Mouse (Mus musculus) cerebellum, adult 9-11 months (tissue): ENCODE data around the gene Hacd1.
A peak's percentile ranks its signal among the peaks of the same experiment; 100 is the strongest.
"Not testable (repeated sequence)": the region's sequence is repeated elsewhere in the genome, so short reads cannot be mapped to it uniquely, and the experiment has no call there.

Experiments
- DNase-seq: peaks from one replicate; pipeline ENCODE4 v3.0.0; 2022

Gene Hacd1

DNA sequence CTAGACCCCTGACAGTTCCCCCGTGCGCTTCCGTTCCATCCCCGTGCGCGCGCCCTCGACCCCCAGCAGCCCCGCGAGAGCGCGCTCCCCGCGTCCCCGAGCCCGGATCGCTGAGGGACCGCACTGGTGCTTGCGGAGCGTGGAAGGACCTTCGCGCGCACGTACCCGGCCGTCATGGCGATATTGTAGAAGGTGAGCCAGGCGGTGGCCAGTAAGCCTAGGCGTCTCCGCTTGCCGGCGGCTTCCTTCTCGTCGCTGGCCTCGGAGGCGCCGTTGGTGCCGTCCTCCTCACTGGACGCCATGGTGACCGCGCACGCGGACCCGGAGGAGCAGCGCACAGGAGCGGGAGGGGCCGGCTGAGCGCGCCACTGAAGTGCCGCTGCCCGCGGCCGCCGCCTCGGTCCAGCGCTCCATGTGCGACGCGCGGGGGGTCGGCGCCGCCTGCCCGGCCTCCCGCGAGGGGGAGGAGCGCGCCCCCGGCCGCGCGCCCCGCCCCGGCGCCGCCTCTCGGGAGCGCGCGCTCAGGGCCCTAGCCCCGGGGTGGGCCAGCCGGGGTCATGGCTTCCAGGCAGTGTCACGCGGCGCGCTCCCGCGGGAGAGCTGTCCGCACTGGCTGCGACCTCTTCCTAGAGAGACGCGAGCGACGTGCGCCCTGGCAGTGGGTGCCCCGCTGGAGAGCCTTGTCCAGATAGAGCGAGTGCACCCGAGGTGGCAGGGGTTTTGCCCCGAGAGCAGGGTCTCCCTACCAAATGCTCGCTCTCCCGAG lies at the start of gene Hacd1:
Hacd1 (minus strand) TSS at position 570 of the 766 bp plus-strand sequence.
- DNase-seq: peak; percentile 89

DNA sequence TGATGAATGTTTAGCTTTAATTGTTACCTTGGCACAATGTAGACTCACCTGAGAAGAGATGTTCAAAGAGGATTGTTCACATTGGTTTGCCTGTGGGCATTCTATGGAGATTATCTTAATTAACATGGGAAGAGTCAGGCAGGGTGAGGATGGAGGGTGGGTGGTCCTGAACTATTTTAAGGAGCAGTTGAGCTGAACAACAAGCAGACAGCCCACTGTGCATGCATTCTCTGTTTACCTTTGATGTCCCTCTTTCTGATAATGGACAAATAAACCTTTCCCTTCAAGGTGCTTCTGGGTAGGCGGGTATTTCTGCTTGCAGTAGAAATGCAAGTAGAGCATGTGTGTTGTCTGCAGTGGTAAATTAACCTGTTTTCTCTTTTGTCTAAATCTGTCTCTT lies 48.0 kb upstream of the Hacd1 start:
- no peak for DNase-seq

DNA sequence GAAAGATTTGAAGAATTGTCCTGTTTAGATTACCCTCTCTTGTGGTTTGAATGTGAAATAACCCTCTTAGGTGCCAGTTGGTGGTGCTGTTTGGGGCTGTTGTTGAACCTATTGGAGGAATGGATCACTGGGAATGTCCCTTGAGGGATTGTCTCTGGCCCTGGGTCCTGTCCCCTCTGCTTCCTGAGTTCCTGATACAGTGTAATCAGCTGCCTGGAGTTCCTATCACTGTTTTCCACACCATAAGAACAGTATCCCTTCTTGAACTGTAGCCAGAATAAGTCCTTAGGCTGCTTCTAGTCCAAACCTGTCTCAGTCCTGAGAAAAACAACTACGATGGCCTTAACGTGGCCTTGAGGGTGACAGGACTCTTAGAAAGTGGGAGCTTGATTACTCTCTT lies 46.7 kb upstream of the Hacd1 start:
- no peak for DNase-seq

DNA sequence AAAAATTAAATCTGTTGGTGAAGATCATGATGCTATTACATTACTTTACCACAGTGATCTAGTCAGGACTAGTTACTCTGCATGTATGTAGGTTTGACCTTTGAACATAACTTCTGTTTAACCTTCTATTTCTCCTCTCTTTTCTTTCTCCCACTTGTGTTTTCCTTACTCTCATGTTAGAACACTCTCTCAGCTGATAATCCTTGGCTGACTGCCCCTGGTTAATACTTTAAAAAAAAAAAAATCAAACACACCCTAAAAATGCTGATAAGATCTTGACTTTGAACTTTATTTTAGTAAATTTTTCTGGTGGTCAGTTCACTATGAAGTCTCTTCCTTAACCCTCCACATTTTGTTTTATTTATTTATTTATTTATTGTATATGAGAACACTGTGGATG lies 44.6 kb upstream of the Hacd1 start:
- no peak for DNase-seq

DNA sequence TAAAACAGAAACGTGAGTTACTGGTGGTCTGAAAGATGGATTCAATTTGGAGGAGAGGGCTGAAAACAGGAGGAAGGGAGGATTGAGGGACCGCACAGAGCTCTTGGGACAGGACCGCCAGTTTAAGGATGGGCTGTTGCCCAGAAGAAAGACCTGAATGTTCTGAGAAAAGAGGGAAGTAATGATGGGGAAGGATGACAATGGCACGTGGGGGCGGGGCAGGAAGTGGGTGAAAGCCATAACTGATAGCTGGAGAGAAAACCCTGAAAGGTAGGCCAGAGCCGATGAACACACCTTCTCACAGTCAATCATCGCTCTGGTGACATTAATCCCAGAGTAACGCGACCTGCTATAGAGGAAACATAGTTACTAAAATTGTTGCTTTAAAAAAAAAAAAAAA lies 22.6 kb upstream of the Hacd1 start:
- DNase-seq: not testable (repeated sequence)

DNA sequence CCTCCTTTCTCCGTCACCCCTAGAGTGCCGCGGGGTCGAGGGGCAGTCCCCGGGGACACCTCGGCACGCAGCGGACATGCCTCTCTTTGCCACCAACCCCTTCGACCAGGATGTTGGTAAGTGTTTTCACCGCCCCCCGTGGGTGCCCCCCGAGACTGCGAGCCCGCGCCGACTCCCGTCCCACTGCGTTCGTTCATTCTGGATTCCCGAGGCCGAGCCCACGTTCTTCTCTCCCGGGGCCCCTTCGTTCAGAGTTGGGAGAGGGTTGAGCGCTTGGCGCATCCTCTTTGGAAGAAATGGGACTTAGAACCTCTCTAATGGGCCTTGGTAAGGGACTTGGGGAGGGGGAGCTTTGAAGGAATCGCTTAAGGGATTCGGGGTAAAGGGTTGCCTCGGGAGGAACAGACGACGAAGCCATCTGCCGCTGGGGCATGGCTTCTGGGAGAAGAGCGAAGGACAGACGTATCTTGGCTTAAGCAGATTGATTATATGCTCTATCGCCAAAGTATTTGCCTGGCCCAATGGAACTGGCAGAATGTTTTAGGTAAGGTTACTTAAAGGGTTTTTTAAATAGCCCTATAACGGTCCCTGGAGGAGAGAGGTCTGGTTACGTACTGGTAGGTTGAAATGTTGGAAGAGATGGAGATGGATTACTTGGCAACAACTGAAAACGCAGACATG lies 18.4 kb upstream of the Hacd1 start:
- DNase-seq: no peak

DNA sequence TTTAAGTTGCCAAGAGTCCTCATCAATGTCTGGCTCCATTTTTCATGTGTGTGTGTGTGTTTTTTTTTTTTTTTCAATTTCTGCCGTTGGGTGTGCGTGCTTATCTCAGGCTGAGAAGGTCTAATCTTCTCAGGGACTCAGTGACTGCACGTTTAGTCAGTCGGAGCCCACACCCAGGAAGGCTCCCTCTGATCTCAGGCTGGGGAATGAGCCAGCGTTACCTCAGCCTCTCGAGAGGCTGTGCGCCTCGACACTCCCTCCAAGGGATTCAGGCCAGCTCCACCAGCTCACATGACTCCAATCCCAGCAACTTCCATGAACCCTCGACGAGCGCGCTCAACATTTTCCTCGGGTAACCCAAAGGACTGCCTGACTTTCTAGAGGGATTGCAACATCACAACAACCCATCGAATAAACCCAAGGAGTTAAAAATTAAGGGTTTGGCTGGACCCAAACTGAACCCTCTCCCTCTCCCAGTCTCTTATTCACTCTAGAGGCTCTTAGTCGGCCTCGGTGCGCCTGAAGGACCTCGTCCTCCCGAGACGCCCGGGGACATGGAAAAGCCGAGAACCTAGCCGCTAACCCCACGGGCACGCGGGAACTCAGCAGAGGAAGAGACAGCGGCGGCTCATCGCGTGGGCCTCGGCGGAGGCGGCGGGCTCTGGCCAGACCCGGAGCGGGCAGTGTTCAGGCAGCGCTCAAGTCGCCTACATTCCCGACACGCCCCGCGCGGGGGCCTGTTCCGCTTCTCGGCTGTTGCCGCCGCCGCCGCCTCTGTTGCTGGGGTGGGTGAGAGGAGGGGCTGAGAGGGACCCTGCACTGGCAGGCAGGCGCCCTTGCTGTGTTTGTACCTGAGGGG lies 17.7 kb upstream of the Hacd1 start, which contains the start of gene Stam:
Stam (plus strand) TSS at position 737 of the 859 bp plus-strand sequence.
- peak; percentile 90 for DNase-seq

DNA sequence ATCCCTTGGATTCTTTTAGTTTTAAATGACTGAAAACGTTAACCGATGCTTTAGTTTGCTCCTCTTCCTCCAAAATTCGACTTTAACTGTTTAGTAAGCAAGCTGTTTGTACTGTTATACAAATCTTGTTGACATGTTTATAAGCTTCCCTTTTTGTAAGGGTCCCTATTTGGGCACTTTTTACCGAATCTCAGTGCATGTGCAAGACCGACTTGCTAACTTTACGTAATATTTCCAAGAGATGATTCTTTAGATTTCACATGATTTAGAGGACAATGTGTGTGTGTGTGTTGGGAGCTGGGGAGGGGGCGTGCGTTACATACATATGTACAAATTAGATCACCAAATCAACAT lies 17.1 kb upstream of the Hacd1 start:
- DNase-seq: no peak

DNA sequence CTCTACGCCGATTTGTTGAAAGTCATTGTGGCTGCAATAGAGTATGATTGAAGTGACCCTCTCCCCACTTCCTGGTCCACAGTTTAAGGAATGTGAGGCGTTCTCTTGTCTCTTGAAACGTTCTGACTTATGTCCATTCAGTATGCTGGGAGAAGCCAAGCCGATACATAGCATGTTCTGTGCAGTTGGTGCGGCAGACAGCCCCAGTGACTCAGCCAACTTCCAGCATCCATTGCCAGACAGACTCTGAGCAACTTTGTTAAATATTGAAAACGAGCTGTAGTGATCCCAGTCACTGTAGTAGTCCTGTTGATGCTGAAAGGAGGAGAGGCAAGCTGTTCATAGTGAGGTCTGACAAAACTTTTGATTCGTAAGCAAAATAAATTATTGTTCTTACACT lies 14.5 kb upstream of the Hacd1 start:
- DNase-seq: no peak

DNA sequence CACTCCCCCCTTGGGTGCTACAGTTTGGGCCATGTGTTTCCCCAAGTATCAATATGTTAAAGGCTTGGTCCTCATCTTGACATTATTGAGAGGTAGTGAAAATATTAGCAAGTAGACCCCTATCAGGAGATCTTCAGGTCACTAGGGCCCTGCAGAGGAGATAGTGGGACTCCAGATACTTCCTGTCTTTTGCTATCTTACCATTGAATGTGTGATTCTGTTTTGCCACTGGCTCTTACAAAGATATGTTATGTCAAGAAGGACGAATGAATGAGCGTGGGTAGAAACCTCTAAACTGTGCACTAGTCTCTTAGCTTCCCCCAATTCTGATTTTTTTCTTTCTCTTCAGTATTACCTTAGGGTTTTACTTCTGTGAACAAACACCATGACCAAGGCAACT lies 13.1 kb upstream of the Hacd1 start:
- DNase-seq: no peak

DNA sequence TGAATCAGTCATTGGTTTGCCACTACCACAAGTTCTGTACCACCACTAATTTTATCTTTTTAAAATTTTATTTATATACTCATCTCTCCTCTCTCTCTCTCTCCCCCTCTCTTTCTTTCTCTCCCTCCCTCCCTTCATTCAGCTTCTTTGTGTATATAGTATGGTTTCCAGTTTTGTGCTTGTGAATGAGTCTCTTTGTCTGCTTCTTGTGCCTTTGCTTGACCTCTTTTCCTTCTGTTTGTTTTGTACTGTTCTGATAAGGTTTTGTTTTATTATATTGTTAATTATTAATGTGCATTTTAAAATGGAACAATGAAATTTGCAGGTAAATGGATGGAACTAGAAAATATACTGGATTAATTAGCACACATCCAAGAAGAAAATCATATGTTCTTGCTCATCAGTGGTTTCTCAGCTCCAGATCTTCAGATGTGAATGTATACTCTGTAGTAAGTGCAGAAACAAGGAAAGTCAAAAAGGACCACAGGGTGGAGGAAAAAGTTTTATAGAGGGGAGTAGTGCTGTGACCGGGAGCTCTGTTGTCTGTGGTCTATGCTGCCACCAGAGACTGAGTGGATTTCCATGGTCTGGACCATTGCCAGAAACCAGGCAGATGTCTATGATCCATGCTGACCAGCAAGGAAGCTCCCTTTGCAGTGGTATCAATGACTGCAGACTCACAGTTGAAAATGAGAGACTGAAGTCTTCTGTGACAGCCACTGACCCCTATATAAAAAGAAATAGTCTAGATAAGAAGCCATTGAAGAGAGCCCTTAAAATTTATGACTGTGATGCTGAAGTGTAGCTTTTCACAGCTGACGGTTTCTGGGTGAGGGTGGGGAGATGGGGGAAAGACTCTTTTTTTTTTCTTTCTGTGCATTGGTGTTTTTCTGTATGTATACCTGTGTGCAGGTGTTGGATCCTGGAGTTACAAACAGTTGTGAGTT lies 10.0 kb upstream of the Hacd1 start:
- no peak for DNase-seq

DNA sequence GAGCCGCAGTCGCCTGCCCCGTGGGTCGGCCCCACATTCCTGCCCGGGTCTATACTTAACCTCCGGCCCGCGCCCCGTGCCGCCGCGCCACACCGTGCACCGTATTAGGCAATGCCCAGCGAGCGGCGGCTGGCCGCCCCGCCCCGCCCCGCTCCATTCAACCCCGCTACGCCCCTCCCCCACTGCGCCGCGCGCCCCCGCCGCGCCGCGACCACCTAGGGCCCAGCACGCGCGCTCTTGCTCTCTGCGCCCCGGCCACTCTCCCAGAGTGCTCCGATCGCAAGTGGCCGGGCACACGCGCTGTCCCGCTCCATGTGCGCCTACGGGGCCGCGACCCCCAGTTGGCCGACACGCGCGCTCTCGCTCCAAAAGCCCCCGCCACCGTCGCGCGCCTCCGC lies 768 bp downstream of the Hacd1 start:
- no peak for DNase-seq

DNA sequence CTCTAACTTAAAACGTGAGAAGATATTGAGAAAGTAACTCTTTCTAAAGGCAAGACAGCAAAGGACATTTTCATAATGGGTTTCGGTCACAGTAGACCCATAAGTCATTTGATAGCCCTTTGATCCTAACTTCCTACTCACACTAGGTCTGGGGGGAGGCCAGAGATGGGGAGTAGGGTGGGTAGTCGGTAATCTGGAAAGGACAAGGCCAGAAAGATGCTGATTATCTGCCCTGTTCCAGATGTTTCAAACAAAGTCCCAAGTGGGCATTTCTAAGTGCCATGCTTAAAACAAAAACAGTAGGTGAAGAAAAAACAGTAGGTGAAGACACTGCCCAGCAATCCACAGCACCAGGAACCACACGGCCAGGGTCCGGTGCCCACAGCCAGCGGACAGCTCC lies 1.2 kb downstream of the Hacd1 start:
- no peak for DNase-seq

DNA sequence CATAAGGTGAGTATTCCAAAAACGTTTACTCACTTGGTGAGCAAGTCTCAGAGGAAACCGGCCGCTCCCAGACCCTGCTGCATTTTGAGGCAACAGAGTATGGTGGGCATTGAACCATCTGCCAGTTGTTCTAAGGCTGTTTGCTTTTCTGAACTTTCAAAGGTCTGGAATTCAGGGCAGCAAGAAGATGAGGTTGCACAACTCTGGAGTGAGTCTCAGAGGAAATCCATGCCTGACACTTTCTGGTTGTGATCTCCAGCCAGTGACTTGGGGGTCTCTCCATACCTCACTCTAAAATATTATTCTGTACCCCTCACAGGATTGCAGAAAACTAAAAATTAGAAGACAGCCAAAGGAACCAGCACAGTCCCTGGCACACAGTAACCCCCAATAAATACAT lies 1.8 kb downstream of the Hacd1 start:
- DNase-seq: no peak

DNA sequence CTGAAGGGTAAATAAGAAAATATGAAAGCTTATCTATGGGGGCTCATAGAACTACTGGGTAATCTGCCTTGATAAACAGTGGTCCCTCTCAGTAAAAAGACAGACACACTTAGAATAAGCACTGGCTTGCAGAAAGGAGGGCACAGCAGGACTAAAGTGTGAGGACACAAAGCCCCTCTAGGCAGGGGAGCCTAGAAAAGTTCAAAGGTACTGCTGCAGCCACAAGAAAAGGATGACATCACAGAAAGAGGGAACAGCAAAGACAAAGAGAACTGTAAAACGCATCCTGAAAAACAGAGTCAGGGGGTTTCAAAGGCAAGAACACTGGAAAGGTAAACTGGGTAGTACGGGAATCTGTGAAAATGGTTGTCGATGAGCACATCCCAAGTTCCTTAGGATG lies 2.3 kb downstream of the Hacd1 start:
- DNase-seq: no peak

DNA sequence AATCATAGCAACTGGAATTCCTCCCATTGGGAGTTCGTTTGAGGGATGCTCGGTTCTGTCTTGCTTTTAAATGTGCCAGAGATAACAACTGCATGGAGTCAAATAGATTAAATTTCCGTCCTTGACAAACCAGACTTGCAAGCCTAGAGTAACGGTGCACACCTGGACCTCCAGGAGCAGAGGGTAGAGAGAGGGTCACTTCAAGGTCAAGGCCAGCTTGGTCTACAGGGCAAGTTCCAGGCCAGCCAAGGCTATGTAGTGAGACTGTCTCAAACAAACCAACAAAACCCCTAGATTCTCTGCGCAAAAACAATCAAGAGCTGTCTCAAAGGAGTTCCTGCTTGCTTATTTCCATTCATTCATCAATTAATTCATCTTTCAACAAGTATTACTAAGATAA lies 7.1 kb downstream of the Hacd1 start:
- no peak for DNase-seq

DNA sequence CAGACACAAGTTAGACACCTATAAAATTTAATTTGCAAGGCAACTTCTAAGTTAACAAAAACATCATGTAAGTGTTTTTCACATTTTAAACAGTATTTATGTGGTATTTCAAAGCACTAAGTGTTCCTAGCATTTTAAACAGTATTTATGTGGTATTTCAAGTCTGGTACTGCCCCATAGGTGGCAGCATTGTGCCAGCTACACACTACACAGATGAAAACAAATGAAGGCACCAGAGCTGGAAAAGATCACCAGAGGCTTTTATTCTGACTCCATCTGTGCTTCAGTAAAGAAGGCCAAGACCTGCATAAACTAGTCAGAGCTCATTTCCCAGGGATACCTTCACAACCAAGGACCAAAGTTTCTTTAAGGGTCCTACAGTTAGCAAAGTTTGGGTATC lies 7.6 kb downstream of the Hacd1 start:
- peak; percentile 75 for DNase-seq

DNA sequence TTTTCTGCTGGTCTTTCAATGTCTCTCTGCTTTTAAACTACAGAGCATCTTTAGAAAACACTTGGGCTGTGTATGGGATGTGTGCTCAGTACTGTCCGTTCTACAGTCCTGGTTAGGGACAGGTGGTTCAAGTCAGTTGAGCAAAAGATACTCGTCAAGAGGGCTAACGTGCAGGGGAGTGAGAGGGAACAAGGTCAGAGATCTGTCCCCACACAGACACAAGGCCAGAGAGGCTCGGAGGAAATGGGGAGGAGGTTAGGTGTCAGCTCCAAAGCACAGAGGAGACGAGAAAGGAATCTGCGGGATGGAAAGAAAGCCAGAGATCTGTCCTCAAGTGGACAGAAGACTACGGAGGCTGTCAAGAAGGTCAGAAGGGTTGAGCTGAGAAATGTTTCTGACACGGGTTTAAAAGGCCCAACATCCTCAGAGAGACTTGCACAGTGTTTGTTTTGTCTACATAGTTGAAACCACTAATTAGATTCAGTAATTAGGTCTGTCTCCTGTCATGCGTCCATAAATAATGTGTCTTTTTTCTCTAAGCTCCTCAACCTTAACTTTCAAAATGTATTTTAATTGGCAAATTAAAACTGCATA lies 12.3 kb downstream of the Hacd1 start:
- no peak for DNase-seq

DNA sequence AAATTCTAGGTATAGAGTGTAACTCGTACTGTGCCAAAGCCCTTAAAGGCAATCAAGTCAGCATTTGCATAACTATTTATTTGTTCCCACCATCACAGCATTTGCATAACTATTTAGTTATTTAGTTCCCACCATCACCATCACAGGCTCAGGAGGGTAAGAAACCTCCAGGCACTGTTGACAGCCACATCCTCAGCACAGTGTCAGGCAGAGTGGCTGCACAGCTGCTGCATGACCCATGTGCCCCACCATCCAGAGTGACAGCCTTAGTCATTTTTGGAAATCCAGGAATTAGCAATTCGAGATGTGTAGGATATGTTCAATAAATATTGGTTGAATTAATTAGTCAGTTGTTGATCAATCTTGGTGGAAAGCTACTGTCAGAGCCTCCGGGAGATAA lies 12.9 kb downstream of the Hacd1 start:
- no peak for DNase-seq

DNA sequence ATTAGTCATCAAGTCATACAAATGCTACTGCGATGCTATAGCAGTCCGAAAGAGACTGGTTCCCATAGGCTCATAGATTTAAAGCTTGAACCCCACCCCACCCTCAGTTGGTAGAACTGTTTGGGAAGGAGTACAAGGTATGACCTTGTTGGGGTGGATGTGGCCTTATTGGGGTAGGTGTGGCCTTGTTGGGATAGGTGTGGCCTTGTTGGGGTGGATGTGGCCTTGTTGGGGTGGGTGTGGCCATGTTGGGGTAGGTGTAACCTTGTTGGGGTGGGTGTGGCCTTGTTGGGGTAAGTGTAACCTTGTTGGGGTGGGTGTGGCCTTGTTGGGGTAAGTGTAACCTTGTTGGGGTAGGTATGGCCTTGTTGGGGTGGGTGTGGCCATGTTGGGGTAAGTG lies 14.7 kb downstream of the Hacd1 start:
- no peak for DNase-seq

DNA sequence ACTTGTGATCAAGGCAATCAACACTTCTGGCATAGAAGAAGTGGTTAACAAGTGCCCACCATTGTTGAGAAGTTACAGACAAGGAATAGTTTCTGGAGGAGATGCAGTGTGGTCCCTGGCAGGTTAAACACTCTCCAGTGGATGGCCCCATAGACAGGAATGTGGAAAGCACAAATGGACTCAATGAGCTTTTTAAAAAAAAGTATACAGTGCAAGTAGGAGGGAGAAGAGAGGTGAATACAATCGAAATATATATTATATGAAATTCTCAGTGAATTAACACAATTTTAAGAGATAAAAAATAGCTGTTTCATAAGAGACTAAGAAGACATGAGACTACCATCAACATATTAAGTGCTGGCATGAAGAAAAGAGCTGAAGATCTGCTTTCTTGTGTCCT lies 36.7 kb downstream of the Hacd1 start:
- DNase-seq: no peak

DNA sequence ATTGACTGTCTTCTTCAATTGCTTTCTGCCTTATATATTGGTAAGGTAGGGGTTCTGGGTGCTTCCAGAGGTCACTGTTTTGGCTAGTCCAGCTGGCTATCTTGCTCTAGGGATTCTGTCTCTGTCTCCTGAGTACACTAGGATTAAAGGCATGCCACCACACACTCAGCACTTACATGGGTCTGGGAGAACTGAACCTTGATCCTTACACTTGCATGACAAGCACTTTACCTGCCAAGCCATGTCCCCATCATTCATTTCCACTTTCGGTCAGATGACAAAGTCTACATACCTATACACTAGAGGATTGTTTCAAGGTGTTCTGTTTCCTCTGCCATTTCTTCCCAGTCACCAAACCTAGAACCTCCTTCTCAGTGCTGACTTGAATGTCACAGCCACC lies 50.8 kb downstream of the Hacd1 start:
- DNase-seq: no peak
